Comparison of ENCODE assay signal across 10 mouse cellular contexts in genomic region chrX:107679203-107679602, GRCm38 (mm10). TPM values are rescaled to one million over a fixed set of nuclear protein-coding genes. Genes with fewer than 3 reads are reported as not detected.
DNase-seq lines count a peak whose midpoint lies in the region; ATAC-seq lines count a peak whose summit lies in the region.
"Had no signal": no experiment of that assay in that cellular context is flagged by ENCODE, and none has a peak within 500 bp of the region (broad histone marks: within the 10 kb centered on the region; RNA-seq: fewer than 3 reads in every experiment).

No protein-coding gene starts in this region.

- no peak for DNase-seq in frontal cortex, postnatal 10 days (ENCODE audit: low spot score in 2 of 2)
- DNase-seq in right cerebral cortex, postnatal 14 days, result peak; percentile 4
- no peak for DNase-seq in right cerebral cortex, adult 2 months (ENCODE audit: low spot score in 2 of 2)
- no peak for DNase-seq in left cerebral cortex, adult 18-20 months (ENCODE audit: low spot score in 2 of 2)
- DNase-seq in thymus, postnatal 25 days, result no peak

- ATAC-seq in frontal cortex, adult (ENCODE audit: low TSS enrichment), result peak; percentile 47
- peak; percentile 24; the same call in 1 of the 2 replicates for ATAC-seq in limb, embryonic 13.5 days (ENCODE audit: low FRiP score, low read depth)
- ATAC-seq in stomach, embryonic 15.5 days (ENCODE audit: insufficient read depth, low FRiP score, low read depth), result no peak

- no peaks in the 10 kb centered on the region for H3K9me3 ChIP-seq in limb, embryonic 13.5 days
- H3K9me3 ChIP-seq in stomach, embryonic 15.5 days, result no peaks in the 10 kb centered on the region
- H3K9me3 ChIP-seq: liver, embryonic 15.5 days had no signal

- WGBS in limb, embryonic 13.5 days, result 16% methylated on average over 10 of the region's 10 CpGs
- 18% methylated on average over 10 of the region's 10 CpGs for WGBS in stomach, embryonic 15.5 days

- H3K9ac ChIP-seq in limb, embryonic 13.5 days, result peak overlapping the region; percentile 19; the same call in 1 of the 2 replicates
- H3K9ac ChIP-seq in stomach, embryonic 15.5 days, result no peak overlapping the region
- H3K9ac ChIP-seq: liver, embryonic 15.5 days had no signal

- no peaks in the 10 kb centered on the region for H3K36me3 ChIP-seq in limb, embryonic 13.5 days
- no peaks in the 10 kb centered on the region for H3K36me3 ChIP-seq in stomach, embryonic 15.5 days
- H3K36me3 ChIP-seq: liver, embryonic 15.5 days had no signal

- H3K27me3 ChIP-seq in limb, embryonic 13.5 days, result peaks cover 41% of the 10 kb centered on the region
- H3K27me3 ChIP-seq in stomach, embryonic 15.5 days (replicated peaks), result peaks cover 8% of the 10 kb centered on the region

- H3K4me1 ChIP-seq in limb, embryonic 13.5 days, result no peaks in the 10 kb centered on the region
- H3K4me1 ChIP-seq in stomach, embryonic 15.5 days, result no peaks in the 10 kb centered on the region
- H3K4me1 ChIP-seq: liver, embryonic 15.5 days had no signal

- H3K27ac ChIP-seq in limb, embryonic 13.5 days, result no peak overlapping the region
- H3K27ac ChIP-seq in stomach, embryonic 15.5 days, result no peak overlapping the region
- H3K27ac ChIP-seq: liver, embryonic 15.5 days had no signal

- H3K4me2 ChIP-seq in limb, embryonic 13.5 days (replicated peaks), result peak overlapping the region; percentile 59
- peak overlapping the region; percentile 43 for H3K4me2 ChIP-seq in stomach, embryonic 15.5 days
- H3K4me2 ChIP-seq: liver, embryonic 15.5 days had no signal

- H3K4me3 ChIP-seq in limb, embryonic 13.5 days, result peak overlapping the region; percentile 39
- peak overlapping the region; percentile 26 for H3K4me3 ChIP-seq in stomach, embryonic 15.5 days (replicated peaks)
- H3K4me3 ChIP-seq: liver, embryonic 15.5 days had no signal

RNA-seq across cellular contexts. Expression of gene Tbx22, which starts 11.4 kb away (rescaled TPM):
- 0.43 and 0.48 TPM in 2 replicates for polyA plus RNA-seq in limb, embryonic 13.5 days (2015; fragmentation: Nextera tagmentation; extraction: Ambion mirVana)
- polyA plus RNA-seq in stomach, embryonic 15.5 days (2015; fragmentation: Nextera tagmentation; extraction: Ambion mirVana), result not detected in 2 replicates
- not detected for total RNA-seq in left cerebral cortex, adult 18-20 months (2021)
- polyA plus RNA-seq: C2C12; liver, embryonic 15.5 days had no signal
